Mouse (Mus musculus): ENCODE data around the gene Scpep1.

Scpep1 gene

GRCm38 (mm10) chr11:88970202-88970732 is 15.0 kb upstream of the Scpep1 start, which contains the start of gene Coil:
Coil (plus strand) TSS chr11:88970252.
- DNase-seq = no peak

GRCm38 (mm10) chr11:88966881-88967361 is 11.7 kb upstream of the Scpep1 start, which contains the start of gene Elobl:
Elobl (minus strand) TSS chr11:88966931.
- no peak for DNase-seq

- DNase-seq = no peak
Observed at GRCm38 (mm10) chr11:88958851-88959250, 3.6 kb upstream of the Scpep1 start.

- no peak for DNase-seq
Observed at GRCm38 (mm10) chr11:88954803-88955202, 462 bp downstream of the Scpep1 start.

- no peak for DNase-seq
Observed at GRCm38 (mm10) chr11:88953582-88953981, 1.7 kb downstream of the Scpep1 start.

GRCm38 (mm10) chr11:88952117-88952516 is 3.1 kb downstream of the Scpep1 start:
- DNase-seq = no peak

GRCm38 (mm10) chr11:88951576-88951975 is 3.7 kb downstream of the Scpep1 start:
- no peak for DNase-seq

GRCm38 (mm10) chr11:88950640-88951250 is 4.5 kb downstream of the Scpep1 start:
- DNase-seq = no peak

- no peak for DNase-seq
Observed at GRCm38 (mm10) chr11:88949802-88950639, 5.2 kb downstream of the Scpep1 start.

- no peak for DNase-seq
Observed at GRCm38 (mm10) chr11:88948896-88949295, 6.4 kb downstream of the Scpep1 start.

- no peak for DNase-seq
Observed at GRCm38 (mm10) chr11:88945971-88946585, 9.2 kb downstream of the Scpep1 start.

GRCm38 (mm10) chr11:88941489-88941888 is 13.8 kb downstream of the Scpep1 start:
- DNase-seq = no peak

GRCm38 (mm10) chr11:88939634-88940033 is 15.6 kb downstream of the Scpep1 start:
- DNase-seq = no peak

GRCm38 (mm10) chr11:88938770-88939169 is 16.5 kb downstream of the Scpep1 start:
- no peak for DNase-seq

- no peak for DNase-seq
Observed at GRCm38 (mm10) chr11:88937886-88938285, 17.4 kb downstream of the Scpep1 start.

- DNase-seq = no peak
Observed at GRCm38 (mm10) chr11:88934089-88935000, 20.9 kb downstream of the Scpep1 start.

- DNase-seq = no peak
Observed at GRCm38 (mm10) chr11:88933030-88933429, 22.2 kb downstream of the Scpep1 start.

- DNase-seq = no peak
Observed at GRCm38 (mm10) chr11:88931692-88932530, 23.4 kb downstream of the Scpep1 start.

- no peak for DNase-seq
Observed at GRCm38 (mm10) chr11:88926566-88926965, 28.7 kb downstream of the Scpep1 start.

GRCm38 (mm10) chr11:88909388-88910036 is 45.8 kb downstream of the Scpep1 start:
- DNase-seq = no peak
